Mouse (Mus musculus): ENCODE results near the gene Mfsd11. TPM values are rescaled to one million over a fixed set of nuclear protein-coding genes. Genes with fewer than 3 reads are reported as not detected.

The Mfsd11 gene
- total RNA-seq, 1 experiment, result 26.5 TPM

- Histone ChIP-seq H3K4me3 (ENCODE audit: insufficient read depth in 1 of 2, low read depth in 1 of 2, low read length in 2 of 2, poor library complexity in 1 of 2, severe bottlenecking in 1 of 2) (no peak overlapping the region), H3K9me3 (ENCODE audit: control insufficient read depth, insufficient read depth, low read depth, low read length) (no peaks in the 10 kb centered on the region), H3K27ac (ENCODE audit: insufficient read depth, low read depth, low read length, poor library complexity, severe bottlenecking) (no peak overlapping the region), H3K36me3 (ENCODE audit: control insufficient read depth, insufficient read depth, low read length, poor library complexity, severe bottlenecking) (peaks cover 11% of the 10 kb centered on the region; the same call in 1 of the 2 replicates), H3K9ac (ENCODE audit: insufficient read depth, low read depth, low read length, poor library complexity, severe bottlenecking) (no peak overlapping the region), H3K4me1 (ENCODE audit: control insufficient read depth in 2 of 2, insufficient read depth in 2 of 2, low read length in 2 of 2, poor library complexity in 1 of 2) (peaks cover 0 to 13% of the 10 kb centered on the region in 2 experiments; a peak in 3 of 4 replicates)
- in situ Hi-C loops (cut with MboI; ENCODE audit: low sequenced_read_pairs in 2 of 2, unreplicated experiment in 2 of 2), result no loop called here
- DNase-seq (ENCODE audit: low read depth, low spot score), result no peak
- no peak for TF ChIP-seq ZC3H11A (IDR thresholded peaks at IDR 0.05; ENCODE audit: borderline replicate concordance, low read depth, low read length)
- TF ChIP-seq ZNF384 (IDR thresholded peaks at IDR 0.05; ENCODE audit: low read depth, low read length), result no peak
- TF ChIP-seq HCFC1 (IDR thresholded peaks at IDR 0.05; ENCODE audit: borderline replicate concordance, insufficient read depth, low read length), result no peak
- TF ChIP-seq MAFK (IDR thresholded peaks at IDR 0.05; ENCODE audit: insufficient read depth, low read depth, low read length), result no peak
- no peak for TF ChIP-seq CHD2 (IDR thresholded peaks at IDR 0.05; ENCODE audit: low read depth, low read length)
Measured at GRCm38 (mm10) chr11:116865945-116866585, 13.8 kb downstream of the Mfsd11 start.

DNA sequence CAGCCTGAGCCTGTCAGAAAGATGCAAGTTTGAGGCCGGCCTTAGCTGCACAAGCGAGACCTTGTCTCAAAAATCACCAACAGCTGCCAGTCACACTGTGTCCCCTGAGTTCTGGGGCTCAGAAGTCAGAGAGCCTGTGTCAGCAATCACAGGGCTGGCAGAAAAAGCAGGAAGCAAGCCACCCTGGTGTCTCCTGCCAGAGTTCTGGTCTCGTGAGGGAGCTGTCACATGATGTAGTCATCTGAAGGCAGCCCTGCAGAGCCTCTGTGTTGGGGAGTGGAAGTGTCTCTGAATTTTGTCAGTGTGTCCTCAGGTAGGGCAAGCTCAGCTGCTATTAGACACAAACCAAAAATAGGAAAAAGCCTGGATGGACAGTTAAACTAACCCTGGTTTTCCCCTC is 15.9 kb downstream of the Mfsd11 start:
- Histone ChIP-seq H3K4me3 (ENCODE audit: insufficient read depth in 1 of 2, low read depth in 1 of 2, low read length in 2 of 2, poor library complexity in 1 of 2, severe bottlenecking in 1 of 2) (no peak overlapping the region), H3K9me3 (ENCODE audit: control insufficient read depth, insufficient read depth, low read depth, low read length) (no peaks in the 10 kb centered on the region), H3K9ac (ENCODE audit: insufficient read depth, low read depth, low read length, poor library complexity, severe bottlenecking) (no peak overlapping the region), H3K36me3 (ENCODE audit: control insufficient read depth, insufficient read depth, low read length, poor library complexity, severe bottlenecking) (peaks cover 8% of the 10 kb centered on the region; the same call in 1 of the 2 replicates), H3K27ac (ENCODE audit: insufficient read depth, low read depth, low read length, poor library complexity, severe bottlenecking) (no peak overlapping the region), H3K4me1 (ENCODE audit: control insufficient read depth in 2 of 2, insufficient read depth in 2 of 2, low read length in 2 of 2, poor library complexity in 1 of 2) (peaks cover 0 to 13% of the 10 kb centered on the region in 2 experiments; a peak in 3 of 4 replicates)
- in situ Hi-C loops (cut with MboI; ENCODE audit: low sequenced_read_pairs in 2 of 2, unreplicated experiment in 2 of 2), result no loop called here
- DNase-seq (ENCODE audit: low read depth, low spot score), result no peak
- TF ChIP-seq HCFC1 (IDR thresholded peaks at IDR 0.05; ENCODE audit: borderline replicate concordance, insufficient read depth, low read length), result no peak
- no peak for TF ChIP-seq MAFK (IDR thresholded peaks at IDR 0.05; ENCODE audit: insufficient read depth, low read depth, low read length)
- TF ChIP-seq CHD2 (IDR thresholded peaks at IDR 0.05; ENCODE audit: low read depth, low read length), result no peak
- TF ChIP-seq ZC3H11A (IDR thresholded peaks at IDR 0.05; ENCODE audit: borderline replicate concordance, low read depth, low read length), result no peak
- TF ChIP-seq ZNF384 (IDR thresholded peaks at IDR 0.05; ENCODE audit: low read depth, low read length), result no peak

- H3K4me3 ChIP-seq (ENCODE audit: insufficient read depth in 1 of 2, low read depth in 1 of 2, low read length in 2 of 2, poor library complexity in 1 of 2, severe bottlenecking in 1 of 2), result no peak overlapping the region
- in situ Hi-C loops (cut with MboI; ENCODE audit: low sequenced_read_pairs in 2 of 2, unreplicated experiment in 2 of 2), result no loop called here
- no peak overlapping the region for H3K9ac ChIP-seq (ENCODE audit: insufficient read depth, low read depth, low read length, poor library complexity, severe bottlenecking)
- H3K36me3 ChIP-seq (ENCODE audit: control insufficient read depth, insufficient read depth, low read length, poor library complexity, severe bottlenecking), result peaks cover 12% of the 10 kb centered on the region; the same call in 1 of the 2 replicates
- H3K27ac ChIP-seq (ENCODE audit: insufficient read depth, low read depth, low read length, poor library complexity, severe bottlenecking), result no peak overlapping the region
- TF ChIP-seq ZNF384 (IDR thresholded peaks at IDR 0.05; ENCODE audit: low read depth, low read length) (no peak), MAFK (IDR thresholded peaks at IDR 0.05; ENCODE audit: insufficient read depth, low read depth, low read length) (no peak), HCFC1 (IDR thresholded peaks at IDR 0.05; ENCODE audit: borderline replicate concordance, insufficient read depth, low read length) (no peak), ZC3H11A (IDR thresholded peaks at IDR 0.05; ENCODE audit: borderline replicate concordance, low read depth, low read length) (no peak)
- DNase-seq (ENCODE audit: low read depth, low spot score), result no peak
- H3K9me3 ChIP-seq (ENCODE audit: control insufficient read depth, insufficient read depth, low read depth, low read length), result no peaks in the 10 kb centered on the region
- H3K4me1 ChIP-seq (ENCODE audit: control insufficient read depth in 2 of 2, insufficient read depth in 2 of 2, low read length in 2 of 2, poor library complexity in 1 of 2), result peaks cover 0 to 9% of the 10 kb centered on the region in 2 experiments; a peak in 2 of 4 replicates
Measured at GRCm38 (mm10) chr11:116869223-116869622, 17.0 kb downstream of the Mfsd11 start.

GRCm38 (mm10) chr11:116869641-116870040 is 17.4 kb downstream of the Mfsd11 start:
- H3K9ac ChIP-seq (ENCODE audit: insufficient read depth, low read depth, low read length, poor library complexity, severe bottlenecking), result no peak overlapping the region
- no peak overlapping the region for H3K27ac ChIP-seq (ENCODE audit: insufficient read depth, low read depth, low read length, poor library complexity, severe bottlenecking)
- H3K36me3 ChIP-seq (ENCODE audit: control insufficient read depth, insufficient read depth, low read length, poor library complexity, severe bottlenecking), result peaks cover 12% of the 10 kb centered on the region; the same call in 1 of the 2 replicates
- in situ Hi-C loops (cut with MboI; ENCODE audit: low sequenced_read_pairs in 2 of 2, unreplicated experiment in 2 of 2), result no loop called here
- TF ChIP-seq CHD2 (IDR thresholded peaks at IDR 0.05; ENCODE audit: low read depth, low read length) (no peak), MAFK (IDR thresholded peaks at IDR 0.05; ENCODE audit: insufficient read depth, low read depth, low read length) (no peak), HCFC1 (IDR thresholded peaks at IDR 0.05; ENCODE audit: borderline replicate concordance, insufficient read depth, low read length) (no peak), ZNF384 (IDR thresholded peaks at IDR 0.05; ENCODE audit: low read depth, low read length) (no peak), ZC3H11A (IDR thresholded peaks at IDR 0.05; ENCODE audit: borderline replicate concordance, low read depth, low read length) (no peak)
- H3K4me3 ChIP-seq (ENCODE audit: insufficient read depth in 1 of 2, low read depth in 1 of 2, low read length in 2 of 2, poor library complexity in 1 of 2, severe bottlenecking in 1 of 2), result no peak overlapping the region
- H3K9me3 ChIP-seq (ENCODE audit: control insufficient read depth, insufficient read depth, low read depth, low read length), result no peaks in the 10 kb centered on the region
- no peak for DNase-seq (ENCODE audit: low read depth, low spot score)
- peaks cover 0 to 7% of the 10 kb centered on the region in 2 experiments; a peak in 2 of 4 replicates for H3K4me1 ChIP-seq (ENCODE audit: control insufficient read depth in 2 of 2, insufficient read depth in 2 of 2, low read length in 2 of 2, poor library complexity in 1 of 2)
